Mouse (Mus musculus): ENCODE data around the gene Tmem35b.

DNA sequence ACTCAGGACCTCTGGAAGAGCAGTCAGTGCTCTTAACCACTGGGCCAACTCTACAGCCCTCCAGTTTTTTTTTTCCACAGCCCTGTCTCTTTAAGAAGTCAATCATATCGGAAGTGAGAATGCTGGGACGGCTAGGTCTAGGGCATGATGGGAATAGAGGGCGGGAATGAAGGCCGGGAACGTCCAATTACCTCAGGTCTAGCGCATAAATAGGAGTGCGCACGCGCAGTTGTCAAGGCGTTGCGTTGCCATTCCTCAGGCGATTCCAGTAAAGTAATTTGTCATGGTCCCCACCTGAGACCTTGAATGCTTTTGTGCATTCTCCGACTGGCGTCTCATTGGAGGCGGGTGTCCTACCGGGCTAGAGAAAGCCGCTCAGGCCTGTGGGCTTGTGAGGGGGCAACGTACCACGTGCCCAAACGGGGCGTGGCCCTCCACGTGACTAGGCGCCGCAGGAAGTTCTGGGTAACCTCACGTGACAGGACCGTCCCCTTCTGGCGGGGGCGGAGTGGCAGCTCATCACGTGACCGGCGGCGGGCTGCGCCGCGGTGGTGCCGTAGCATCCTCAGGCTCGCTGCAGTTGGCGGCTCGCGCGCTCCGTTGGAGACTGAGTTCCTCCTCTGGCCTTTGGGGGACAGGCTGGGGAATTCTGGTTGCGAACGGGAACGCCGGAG is 46.5 kb upstream of the Tmem35b start, which contains the start of gene Zmym6:
- TF ChIP-seq CTCF (IDR thresholded peaks at IDR 0.05; ENCODE audit: low read depth) (peak; percentile 35), EP300 (IDR thresholded peaks at IDR 0.05; ENCODE audit: low read depth) (no peak)
